Mouse (Mus musculus): ENCODE data around the gene Zfhx3. TPM values are rescaled to one million over a fixed set of nuclear protein-coding genes. Genes with fewer than 3 reads are reported as not detected.

Gene Zfhx3
- polyA plus RNA-seq, 1 experiment from 2014 or later = 1.2 TPM

DNA sequence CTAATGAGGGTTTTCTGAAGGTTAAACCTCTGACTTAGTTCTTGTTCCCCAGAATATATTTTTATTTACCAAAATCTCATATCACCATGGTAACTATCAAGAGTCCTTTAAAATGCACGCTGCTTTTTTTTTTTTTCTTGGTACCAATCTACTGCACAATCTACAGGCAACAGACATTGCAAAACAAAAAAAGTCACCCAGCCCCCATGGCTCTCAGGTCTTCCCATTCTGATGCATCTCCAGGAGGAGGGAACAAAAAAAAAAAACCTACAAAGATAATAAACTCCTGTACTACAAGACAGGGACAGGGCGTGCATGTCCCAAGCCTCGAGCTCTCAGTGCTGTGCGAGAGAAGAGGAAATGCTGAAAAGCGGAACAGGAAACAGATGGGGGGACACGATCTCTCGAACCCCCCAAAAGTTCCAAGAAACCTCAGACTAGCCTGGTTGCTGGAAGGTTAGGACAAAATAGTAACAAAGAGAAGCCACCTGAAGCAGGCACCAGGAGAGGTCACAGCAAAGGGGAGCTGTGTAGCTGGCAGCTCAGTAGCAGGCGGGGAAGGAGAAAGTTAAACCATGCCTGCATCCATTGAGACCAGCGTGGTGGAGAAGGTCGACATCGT, 669.5 kb downstream of the Zfhx3 start:
- Histone ChIP-seq H3K4me2 (ENCODE audit: low read depth, low read length) (peak overlapping the region; percentile 35), H3K9me3 (replicated peaks; ENCODE audit: control insufficient read depth, low read length) (no peaks in the 10 kb centered on the region), H3K27me3 (ENCODE audit: control insufficient read depth, insufficient read depth, low read depth, low read length) (no peaks in the 10 kb centered on the region), H3K27ac (ENCODE audit: low read length) (no peak overlapping the region), H3K36me3 (ENCODE audit: control insufficient read depth, insufficient read depth) (no peaks in the 10 kb centered on the region), H3K4me3 (ENCODE audit: low read depth, low read length) (peak overlapping the region; percentile 8; the same call in 1 of the 2 replicates), H3K4me1 (ENCODE audit: control insufficient read depth, low read depth, low read length) (no peaks in the 10 kb centered on the region; the same call in 1 of the 2 replicates), H3K9ac (ENCODE audit: low read depth, low read length) (no peak overlapping the region)
- 11% methylated on average over 11 of the region's 11 CpGs for WGBS (ENCODE audit: insufficient replicate concordance)
- ATAC-seq (ENCODE audit: low read depth) = 0 out of 2 replicates have a peak, but pooled peaks have one; percentile 30

DNA sequence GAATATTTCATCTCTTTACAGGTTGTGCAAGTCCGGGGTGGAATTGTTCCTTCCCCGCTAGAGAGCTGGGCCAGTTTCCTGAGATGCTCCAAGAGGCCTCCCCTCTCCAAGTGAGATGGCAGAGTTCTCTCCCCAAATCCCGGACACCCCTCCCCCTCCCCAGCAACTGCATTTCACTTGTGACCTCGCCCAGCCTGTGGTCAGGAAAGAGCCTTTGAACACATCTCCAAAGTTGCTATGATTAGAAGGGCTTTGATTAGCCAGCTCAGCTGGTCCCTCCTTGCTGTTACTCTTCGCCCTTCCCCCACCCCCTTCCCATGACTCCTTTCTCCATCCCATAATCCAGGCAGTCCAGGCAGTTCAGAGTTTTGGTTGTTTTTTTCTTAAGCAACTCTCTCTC, 670.4 kb downstream of the Zfhx3 start:
- no peak overlapping the region for H3K4me2 ChIP-seq (ENCODE audit: low read depth, low read length)
- no peak overlapping the region for H3K27ac ChIP-seq (ENCODE audit: low read length)

DNA sequence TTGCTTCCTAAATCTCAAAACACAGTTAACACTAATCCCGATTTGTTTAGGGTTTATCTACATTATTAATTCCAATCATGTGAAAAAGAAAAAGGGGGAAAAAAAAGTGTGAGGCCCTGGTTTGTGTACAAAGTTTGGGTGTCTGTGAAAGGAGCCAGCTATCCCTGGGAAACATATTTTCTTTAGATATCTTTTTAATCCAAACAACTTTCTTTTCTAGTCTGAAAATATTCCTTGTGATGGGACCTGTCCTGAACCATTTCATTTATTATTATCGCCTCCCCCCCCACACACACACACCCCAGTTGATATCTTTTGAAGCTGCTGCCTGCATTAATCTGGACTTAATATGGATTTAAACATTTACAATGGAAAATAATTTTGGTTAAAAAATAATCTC, 670.8 kb downstream of the Zfhx3 start:
- ATAC-seq (ENCODE audit: low read depth) = no peak
- H3K9me3 ChIP-seq (replicated peaks; ENCODE audit: control insufficient read depth, low read length) = no peaks in the 10 kb centered on the region
- no peaks in the 10 kb centered on the region; the same call in 1 of the 2 replicates for H3K4me1 ChIP-seq (ENCODE audit: control insufficient read depth, low read depth, low read length)
- H3K4me3 ChIP-seq (ENCODE audit: low read depth, low read length) = no peak overlapping the region
- H3K27ac ChIP-seq (ENCODE audit: low read length) = no peak overlapping the region
- H3K27me3 ChIP-seq (ENCODE audit: control insufficient read depth, insufficient read depth, low read depth, low read length) = no peaks in the 10 kb centered on the region
- no peaks in the 10 kb centered on the region for H3K36me3 ChIP-seq (ENCODE audit: control insufficient read depth, insufficient read depth)
- no peak overlapping the region for H3K9ac ChIP-seq (ENCODE audit: low read depth, low read length)
- WGBS (ENCODE audit: insufficient replicate concordance) = 43% methylated on average over 2 of the region's 2 CpGs
- no peak overlapping the region for H3K4me2 ChIP-seq (ENCODE audit: low read depth, low read length)

More for the DNA sequence above, 670.4 kb downstream of the Zfhx3 start:
- no peaks in the 10 kb centered on the region for H3K9me3 ChIP-seq (replicated peaks; ENCODE audit: control insufficient read depth, low read length)
- H3K4me1 ChIP-seq (ENCODE audit: control insufficient read depth, low read depth, low read length) = no peaks in the 10 kb centered on the region; the same call in 1 of the 2 replicates
- ATAC-seq (ENCODE audit: low read depth) = no peak
- WGBS (ENCODE audit: insufficient replicate concordance) = 17% methylated on average over 5 of the region's 5 CpGs
- H3K9ac ChIP-seq (ENCODE audit: low read depth, low read length) = no peak overlapping the region
- no peaks in the 10 kb centered on the region for H3K36me3 ChIP-seq (ENCODE audit: control insufficient read depth, insufficient read depth)
- H3K27me3 ChIP-seq (ENCODE audit: control insufficient read depth, insufficient read depth, low read depth, low read length) = no peaks in the 10 kb centered on the region
- H3K4me3 ChIP-seq (ENCODE audit: low read depth, low read length) = no peak overlapping the region

GRCm38 (mm10) chr8:108621296-108621695, 678.9 kb downstream of the Zfhx3 start:
- Histone ChIP-seq H3K36me3 (ENCODE audit: control insufficient read depth, insufficient read depth) (no peaks in the 10 kb centered on the region), H3K4me2 (ENCODE audit: low read depth, low read length) (no peak overlapping the region), H3K9me3 (replicated peaks; ENCODE audit: control insufficient read depth, low read length) (no peaks in the 10 kb centered on the region), H3K27me3 (ENCODE audit: control insufficient read depth, insufficient read depth, low read depth, low read length) (no peaks in the 10 kb centered on the region), H3K9ac (ENCODE audit: low read depth, low read length) (no peak overlapping the region), H3K27ac (ENCODE audit: low read length) (no peak overlapping the region), H3K4me1 (ENCODE audit: control insufficient read depth, low read depth, low read length) (no peaks in the 10 kb centered on the region), H3K4me3 (ENCODE audit: low read depth, low read length) (no peak overlapping the region)
- 49% methylated on average over 7 of the region's 7 CpGs for WGBS (ENCODE audit: insufficient replicate concordance)
- ATAC-seq (ENCODE audit: low read depth) = no peak

DNA sequence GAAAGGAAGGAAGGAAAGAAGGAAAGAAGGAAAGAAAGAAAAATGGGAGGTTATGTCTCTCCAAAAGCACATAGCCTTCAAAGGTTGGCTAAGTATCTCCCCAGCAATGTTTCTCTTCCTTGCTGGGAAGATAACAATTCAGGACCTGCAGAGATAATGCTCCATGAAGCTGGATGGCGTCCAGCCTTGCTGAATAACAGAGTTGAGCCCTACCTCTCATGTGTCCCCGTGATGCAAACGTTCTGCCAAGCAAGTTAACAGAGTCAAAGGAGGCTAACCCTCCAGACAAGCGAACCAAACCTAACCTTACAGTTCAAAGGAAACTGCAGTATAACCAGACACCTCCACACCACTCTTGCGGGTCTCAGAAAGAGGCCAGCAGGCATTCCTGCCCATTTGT, 681.2 kb downstream of the Zfhx3 start:
- no peaks in the 10 kb centered on the region for H3K4me1 ChIP-seq (ENCODE audit: control insufficient read depth, low read depth, low read length)
- H3K27ac ChIP-seq (ENCODE audit: low read length) = no peak overlapping the region
- ATAC-seq (ENCODE audit: low read depth) = no peak
- 37% methylated on average over 5 of the region's 5 CpGs for WGBS (ENCODE audit: insufficient replicate concordance)
- H3K4me3 ChIP-seq (ENCODE audit: low read depth, low read length) = no peak overlapping the region
- H3K36me3 ChIP-seq (ENCODE audit: control insufficient read depth, insufficient read depth) = no peaks in the 10 kb centered on the region
- H3K9ac ChIP-seq (ENCODE audit: low read depth, low read length) = no peak overlapping the region
- no peaks in the 10 kb centered on the region for H3K27me3 ChIP-seq (ENCODE audit: control insufficient read depth, insufficient read depth, low read depth, low read length)
- no peak overlapping the region for H3K4me2 ChIP-seq (ENCODE audit: low read depth, low read length)
- no peaks in the 10 kb centered on the region for H3K9me3 ChIP-seq (replicated peaks; ENCODE audit: control insufficient read depth, low read length)

DNA sequence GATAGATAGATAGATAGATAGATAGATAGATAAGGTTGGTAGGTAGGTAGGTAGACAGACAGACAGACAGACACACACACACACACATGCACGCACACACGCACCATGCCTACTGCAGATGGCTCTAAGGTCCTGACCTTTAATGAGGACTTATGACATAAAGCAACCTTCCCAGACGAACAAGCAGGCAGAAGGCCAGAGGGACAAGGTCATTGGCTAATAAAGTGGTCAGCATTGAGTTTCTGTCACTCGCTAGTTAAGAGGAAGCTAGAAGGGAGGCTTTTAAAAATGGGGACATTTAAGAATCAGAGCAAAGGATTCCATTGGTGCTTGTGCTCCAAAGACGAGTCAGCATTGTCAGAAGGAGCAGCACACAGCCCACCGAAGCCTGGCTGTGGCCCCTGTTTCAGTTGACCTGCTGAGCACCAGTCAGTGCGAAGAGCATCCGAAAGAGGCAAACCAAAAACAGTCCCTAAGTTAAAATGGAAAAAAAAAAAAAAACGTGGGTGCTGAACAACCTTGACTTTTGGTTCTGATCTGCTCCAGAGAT, 683.2 kb downstream of the Zfhx3 start:
- H3K4me2 ChIP-seq (ENCODE audit: low read depth, low read length) = no peak overlapping the region
- no peak for ATAC-seq (ENCODE audit: low read depth)
- H3K4me3 ChIP-seq (ENCODE audit: low read depth, low read length) = no peak overlapping the region
- H3K27ac ChIP-seq (ENCODE audit: low read length) = no peak overlapping the region
- no peak overlapping the region for H3K9ac ChIP-seq (ENCODE audit: low read depth, low read length)
- no peaks in the 10 kb centered on the region for H3K9me3 ChIP-seq (replicated peaks; ENCODE audit: control insufficient read depth, low read length)
- no peaks in the 10 kb centered on the region for H3K4me1 ChIP-seq (ENCODE audit: control insufficient read depth, low read depth, low read length)
- H3K36me3 ChIP-seq (ENCODE audit: control insufficient read depth, insufficient read depth) = no peaks in the 10 kb centered on the region
- no peaks in the 10 kb centered on the region for H3K27me3 ChIP-seq (ENCODE audit: control insufficient read depth, insufficient read depth, low read depth, low read length)
- WGBS (ENCODE audit: insufficient replicate concordance) = 51% methylated on average over 9 of the region's 9 CpGs

GRCm38 (mm10) chr8:108631069-108631468, 688.6 kb downstream of the Zfhx3 start:
- no peaks in the 10 kb centered on the region for H3K4me1 ChIP-seq (ENCODE audit: control insufficient read depth, low read depth, low read length)
- 52% methylated on average over 1 of the region's 1 CpGs for WGBS (ENCODE audit: insufficient replicate concordance)
- no peak overlapping the region for H3K4me2 ChIP-seq (ENCODE audit: low read depth, low read length)
- H3K4me3 ChIP-seq (ENCODE audit: low read depth, low read length) = no peak overlapping the region
- no peaks in the 10 kb centered on the region for H3K27me3 ChIP-seq (ENCODE audit: control insufficient read depth, insufficient read depth, low read depth, low read length)
- H3K27ac ChIP-seq (ENCODE audit: low read length) = no peak overlapping the region
- no peaks in the 10 kb centered on the region for H3K36me3 ChIP-seq (ENCODE audit: control insufficient read depth, insufficient read depth)
- no peaks in the 10 kb centered on the region for H3K9me3 ChIP-seq (replicated peaks; ENCODE audit: control insufficient read depth, low read length)
- no peak overlapping the region for H3K9ac ChIP-seq (ENCODE audit: low read depth, low read length)
- ATAC-seq (ENCODE audit: low read depth) = no peak

- Histone ChIP-seq H3K27ac (ENCODE audit: low read length) (no peak overlapping the region), H3K9ac (ENCODE audit: low read depth, low read length) (no peak overlapping the region), H3K4me1 (ENCODE audit: control insufficient read depth, low read depth, low read length) (no peaks in the 10 kb centered on the region), H3K4me2 (ENCODE audit: low read depth, low read length) (no peak overlapping the region), H3K36me3 (ENCODE audit: control insufficient read depth, insufficient read depth) (no peaks in the 10 kb centered on the region), H3K27me3 (ENCODE audit: control insufficient read depth, insufficient read depth, low read depth, low read length) (no peaks in the 10 kb centered on the region), H3K4me3 (ENCODE audit: low read depth, low read length) (no peak overlapping the region), H3K9me3 (replicated peaks; ENCODE audit: control insufficient read depth, low read length) (no peaks in the 10 kb centered on the region)
- 19% methylated on average over 3 of the region's 3 CpGs for whole genome bisulfite sequencing (ENCODE audit: insufficient replicate concordance)
- ATAC-seq (ENCODE audit: low read depth) = no peak
Measured at GRCm38 (mm10) chr8:108634282-108634681, 691.8 kb downstream of the Zfhx3 start.

- Histone ChIP-seq H3K27me3 (ENCODE audit: control insufficient read depth, insufficient read depth, low read depth, low read length) (no peaks in the 10 kb centered on the region), H3K36me3 (ENCODE audit: control insufficient read depth, insufficient read depth) (no peaks in the 10 kb centered on the region), H3K9me3 (replicated peaks; ENCODE audit: control insufficient read depth, low read length) (no peaks in the 10 kb centered on the region), H3K9ac (ENCODE audit: low read depth, low read length) (no peak overlapping the region), H3K27ac (ENCODE audit: low read length) (no peak overlapping the region), H3K4me3 (ENCODE audit: low read depth, low read length) (no peak overlapping the region), H3K4me1 (ENCODE audit: control insufficient read depth, low read depth, low read length) (no peaks in the 10 kb centered on the region), H3K4me2 (ENCODE audit: low read depth, low read length) (no peak overlapping the region)
- WGBS (ENCODE audit: insufficient replicate concordance) = 63% methylated on average over 2 of the region's 2 CpGs
- ATAC-seq (ENCODE audit: low read depth) = no peak
Measured at GRCm38 (mm10) chr8:108637887-108638286, 695.4 kb downstream of the Zfhx3 start.
